Mouse (Mus musculus) midbrain, postnatal 0 days (tissue): ENCODE results near the gene Nav3. TPM values are rescaled to one million over a fixed set of nuclear protein-coding genes. Genes with fewer than 3 reads are reported as not detected.

ENCODE experiments used
- ATAC-seq: fragments of 200-750 bp; cut with Nextera tagmentation; 2 replicates; pipeline ENCODE4 v1.8.0; 2017; ENCODE audit warnings: moderate number of reproducible peaks, mild to moderate bottlenecking, moderate TSS enrichment, moderate library complexity; ENCODE audit not compliant: low FRiP score
- DNase-seq: peaks from one replicate; pipeline ENCODE4 v3.0.0-alpha.2; 2015; ENCODE audit warnings: low spot score
- H3K27ac ChIP-seq: fragments of 300-500 bp; sonication (generic); 2 replicates; pipeline ENCODE4 v1.5.1; 2014; ENCODE audit warnings: low read depth, mild to moderate bottlenecking, low read length, mixed read lengths
- H3K27me3 ChIP-seq: fragments of 300-500 bp; sonication (generic); 2 replicates; pipeline ENCODE4 v1.6.1; 2014; ENCODE audit warnings: low read length, control low read depth, mixed read lengths; ENCODE audit not compliant: insufficient read depth
- H3K36me3 ChIP-seq: fragments of 300-500 bp; sonication (generic); 2 replicates; pipeline ENCODE4 v1.6.1; 2014; ENCODE audit warnings: low read length, control low read depth, mixed read lengths; ENCODE audit not compliant: insufficient read depth
- H3K4me1 ChIP-seq: fragments of 300-500 bp; sonication (generic); 2 replicates; pipeline ENCODE4 v1.6.1; 2014; ENCODE audit warnings: mild to moderate bottlenecking, control low read depth, antibody characterized with exemption, low read length, mixed read lengths; ENCODE audit not compliant: insufficient read depth
- H3K4me2 ChIP-seq: fragments of 300-500 bp; sonication (generic); 2 replicates; pipeline ENCODE4 v1.6.1; 2014; ENCODE audit warnings: low read depth, mild to moderate bottlenecking, low read length, mixed read lengths; ENCODE audit not compliant: poor library complexity, severe bottlenecking
- H3K4me3 ChIP-seq: fragments of 300-500 bp; sonication (generic); 2 replicates; pipeline ENCODE4 v1.5.1; 2014; ENCODE audit warnings: low read depth, mild to moderate bottlenecking, low read length, moderate library complexity
- H3K9ac ChIP-seq: fragments of 300-500 bp; sonication (generic); replicated peaks from 2 replicates; pipeline ENCODE4 v1.6.1; 2014; ENCODE audit warnings: mild to moderate bottlenecking, low read length, moderate library complexity, mixed read lengths; ENCODE audit not compliant: poor library complexity, severe bottlenecking
- H3K9me3 ChIP-seq: fragments of 300-500 bp; sonication (generic); 2 replicates; pipeline ENCODE4 v1.6.1; 2016; ENCODE audit warnings: low read length, control low read depth
- CTCF ChIP-seq: IDR thresholded peaks from 2 replicates; pipeline ENCODE4 v1.5.1; 2016; ENCODE audit warnings: antibody characterized with exemption, mild to moderate bottlenecking
- WGBS: fragments of 180-500 bp; shearing (Covaris S2); extraction: QIAGEN DNeasy Blood & Tissue Kit; methylation state at CpG from one replicate; pipeline ENCODE4 v1.1.7; 2014; 5-methylcytosine and 5-hydroxymethylcytosine counted together
- polyA plus RNA-seq: library from polyadenylated mRNA; unstranded; fragments of >200 nt; fragmentation: Nextera tagmentation; extraction: Ambion mirVana; gene quantifications from 2 replicates; pipeline ENCODE4 v1.2.1, GENCODE M21; 2015
- total RNA-seq: library from RNA; depleted of rRNA; stranded (reverse); fragments of >200 nt; gene quantifications from 2 replicates; pipeline ENCODE4 v1.2.3, GENCODE M21; 2014

Nav3 gene
- total and polyA plus RNA-seq, 2 experiments from 2014 or later, result 18.9 to 121 TPM

DNA sequence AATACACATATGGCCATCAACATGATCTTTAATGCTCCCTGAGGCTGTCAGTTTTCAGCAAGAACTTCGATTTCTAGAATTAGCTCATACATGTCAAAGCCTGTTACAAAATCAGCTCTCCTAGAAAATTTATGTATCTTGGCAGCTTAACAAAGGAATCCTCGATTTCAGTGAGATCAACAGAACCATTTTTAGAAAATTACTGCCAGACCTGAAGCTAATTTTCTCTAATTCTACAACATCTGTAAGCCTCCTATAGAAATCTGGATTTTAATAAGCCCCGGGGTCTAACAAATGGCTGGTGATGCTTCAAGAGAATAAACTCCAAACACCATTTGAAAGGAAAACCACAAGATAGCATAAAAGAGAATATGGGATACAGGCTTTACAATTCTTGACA, 659.0 kb downstream of the Nav3 start:
- TF ChIP-seq CTCF, result no peak
- Histone ChIP-seq H3K9me3 (no peaks in the 10 kb centered on the region), H3K27ac (peak overlapping the region; percentile 19; the same call in 1 of the 2 replicates), H3K27me3 (no peaks in the 10 kb centered on the region), H3K4me3 (no peak overlapping the region), H3K4me1 (no peaks in the 10 kb centered on the region), H3K4me2 (no peak overlapping the region), H3K36me3 (no peaks in the 10 kb centered on the region), H3K9ac (no peak overlapping the region)
- DNase-seq (no peak), ATAC-seq (no peak)
- WGBS, result 37% methylated on average over 3 of the region's 3 CpGs

DNA sequence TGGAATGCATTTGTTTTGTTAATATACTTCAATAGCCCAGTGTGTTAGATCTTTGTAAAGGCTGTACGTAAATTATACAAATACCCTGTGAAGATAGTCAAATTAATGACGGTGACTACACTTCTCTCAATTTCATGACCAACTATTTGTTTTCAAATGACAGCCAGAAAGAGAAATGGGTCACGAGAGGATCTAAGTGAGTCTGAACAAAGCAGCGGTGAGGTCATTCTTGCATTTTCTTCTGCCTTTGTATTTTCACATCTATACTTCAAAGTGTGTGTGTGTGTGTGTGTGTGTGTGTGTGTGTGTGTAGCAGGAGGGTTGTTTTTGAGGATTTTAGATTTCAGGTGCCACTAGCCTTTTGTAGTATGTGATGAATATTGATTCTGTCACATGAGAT, 662.5 kb downstream of the Nav3 start:
- no peaks in the 10 kb centered on the region for H3K36me3 ChIP-seq
- H3K4me3 ChIP-seq, result no peak overlapping the region
- H3K9ac ChIP-seq, result no peak overlapping the region
- H3K27me3 ChIP-seq, result no peaks in the 10 kb centered on the region
- no peaks in the 10 kb centered on the region for H3K4me1 ChIP-seq
- TF ChIP-seq CTCF, result no peak
- no peak overlapping the region for H3K4me2 ChIP-seq
- no peak overlapping the region for H3K27ac ChIP-seq
- H3K9me3 ChIP-seq, result no peaks in the 10 kb centered on the region
- WGBS, result 65% methylated on average over 4 of the region's 4 CpGs
- no peak for DNase-seq
- no peak for ATAC-seq

DNA sequence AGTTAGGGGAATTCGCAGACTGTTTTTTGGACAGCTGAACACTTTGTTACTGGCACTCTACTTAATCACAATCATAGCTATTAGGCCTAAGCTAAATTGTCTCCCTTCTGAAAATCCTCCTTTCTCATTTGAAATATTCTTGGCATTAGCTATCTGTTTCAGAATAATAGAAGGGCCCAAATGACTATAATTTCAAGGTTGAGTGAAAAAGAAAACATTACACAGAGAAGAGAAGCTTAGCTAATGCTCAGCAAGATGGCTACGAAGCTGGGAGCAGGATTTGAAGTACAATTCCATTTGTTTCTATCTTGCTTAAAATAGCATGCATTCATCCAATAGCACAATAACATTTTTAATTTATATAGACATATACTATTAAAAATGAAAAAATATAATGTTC, 667.3 kb downstream of the Nav3 start:
- H3K4me2 ChIP-seq, result no peak overlapping the region
- no peak for DNase-seq
- H3K9me3 ChIP-seq, result no peaks in the 10 kb centered on the region
- no peak for TF ChIP-seq CTCF
- WGBS, result 79% methylated on average over 2 of the region's 2 CpGs
- no peaks in the 10 kb centered on the region for H3K27me3 ChIP-seq
- ATAC-seq, result no peak
- H3K4me3 ChIP-seq, result no peak overlapping the region
- H3K4me1 ChIP-seq, result no peaks in the 10 kb centered on the region
- no peak overlapping the region for H3K27ac ChIP-seq
- no peak overlapping the region for H3K9ac ChIP-seq
- no peaks in the 10 kb centered on the region for H3K36me3 ChIP-seq

DNA sequence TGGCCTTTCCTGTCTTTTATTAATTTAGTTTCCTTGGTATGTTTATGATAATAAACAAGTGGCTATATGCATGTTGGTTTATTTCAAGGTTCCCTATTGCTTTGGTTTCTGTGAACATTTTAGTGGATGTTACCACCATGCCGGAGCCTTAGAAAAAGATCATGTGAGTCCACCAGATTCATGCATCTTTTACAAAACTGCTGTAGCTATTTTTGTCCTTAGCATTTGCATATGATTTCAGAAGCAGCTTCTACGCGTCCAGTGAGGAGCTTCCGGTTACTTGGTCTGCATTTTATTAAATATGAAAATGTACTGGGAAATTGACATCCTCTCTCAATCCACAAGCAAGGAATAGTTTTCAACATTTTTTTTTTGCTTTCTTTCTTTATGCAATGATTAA, 676.9 kb downstream of the Nav3 start:
- WGBS, result 63% methylated on average over 4 of the region's 4 CpGs
- no peaks in the 10 kb centered on the region for H3K4me1 ChIP-seq
- no peak overlapping the region for H3K4me3 ChIP-seq
- no peaks in the 10 kb centered on the region for H3K27me3 ChIP-seq
- no peak overlapping the region for H3K9ac ChIP-seq
- no peaks in the 10 kb centered on the region for H3K9me3 ChIP-seq
- H3K27ac ChIP-seq, result no peak overlapping the region
- no peak for DNase-seq
- no peak overlapping the region for H3K4me2 ChIP-seq
- ATAC-seq, result no peak
- no peaks in the 10 kb centered on the region for H3K36me3 ChIP-seq
- no peak for TF ChIP-seq CTCF

DNA sequence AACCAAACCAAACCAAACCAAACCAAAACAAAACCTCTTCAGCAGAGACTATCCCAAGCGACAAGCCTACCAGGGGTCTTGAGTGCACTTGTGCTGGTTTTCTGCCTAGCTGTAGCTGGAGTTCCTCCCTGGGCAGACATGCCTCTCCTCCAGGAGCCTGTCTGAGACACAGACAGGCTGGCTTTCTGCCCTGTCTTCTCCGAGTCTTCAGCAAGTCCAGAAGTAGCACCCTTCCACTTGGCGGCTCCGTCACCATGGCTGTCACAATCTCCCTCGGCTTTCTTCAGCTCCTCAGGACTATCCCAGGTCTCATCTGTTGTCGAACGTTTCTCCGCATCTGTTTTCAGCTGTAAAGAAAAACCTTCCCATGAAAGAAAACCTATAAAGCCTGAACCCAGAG, 686.9 kb downstream of the Nav3 start:
- Histone ChIP-seq H3K4me2 (no peak overlapping the region), H3K4me3 (no peak overlapping the region), H3K4me1 (no peaks in the 10 kb centered on the region), H3K9ac (no peak overlapping the region), H3K27me3 (no peaks in the 10 kb centered on the region), H3K27ac (no peak overlapping the region), H3K36me3 (no peaks in the 10 kb centered on the region; the same call in 1 of the 2 replicates), H3K9me3 (no peaks in the 10 kb centered on the region)
- 86% methylated on average over 8 of the region's 8 CpGs for WGBS
- DNase-seq (no peak), ATAC-seq (no peak)
- no peak for TF ChIP-seq CTCF

DNA sequence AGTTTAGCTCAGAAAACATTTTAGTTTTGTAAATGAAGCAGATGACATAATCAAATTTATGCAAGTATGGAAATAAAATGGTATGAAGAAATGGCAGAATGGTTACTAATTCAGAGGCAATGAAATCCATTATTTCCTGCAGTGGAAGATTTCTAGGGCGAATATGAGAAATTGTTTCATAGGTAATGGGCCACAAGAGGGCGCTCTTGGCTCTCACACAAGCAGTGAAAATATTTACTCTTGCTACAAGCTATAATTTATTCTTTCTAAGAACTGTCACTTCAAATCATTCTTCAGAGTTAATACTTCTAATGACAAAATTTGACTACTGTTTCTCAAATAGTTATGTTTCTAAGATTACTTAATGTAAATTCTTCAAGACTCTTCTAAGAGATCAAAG, 690.4 kb downstream of the Nav3 start:
- WGBS, result 10% methylated on average over 2 of the region's 2 CpGs
- no peak for ATAC-seq
- no peaks in the 10 kb centered on the region for H3K4me1 ChIP-seq

More for the DNA sequence above, 690.4 kb downstream of the Nav3 start:
- Histone ChIP-seq H3K27me3 (no peaks in the 10 kb centered on the region), H3K27ac (no peak overlapping the region), H3K9me3 (no peaks in the 10 kb centered on the region), H3K9ac (no peak overlapping the region), H3K4me2 (no peak overlapping the region), H3K36me3 (no peaks in the 10 kb centered on the region; the same call in 1 of the 2 replicates), H3K4me3 (no peak overlapping the region)
- peak; percentile 79 for DNase-seq
- peak; percentile 80 for TF ChIP-seq CTCF
